Mouse (Mus musculus) heart, adult 8-10 months (tissue): ENCODE data around the gene 9330182L06Rik. TPM values are rescaled to one million over a fixed set of nuclear protein-coding genes. Genes with fewer than 3 reads are reported as not detected.

Source experiments
- DNase-seq: peaks from one replicate; pipeline ENCODE4 v3.0.0; 2022; ENCODE audit warnings: low spot score
- total RNA-seq, 4 experiments: library from RNA; stranded (reverse); gene quantifications; 2 replicates each; pipeline ENCODE4 v1.2.4; 2022

Gene 9330182L06Rik
- under 1 TPM; 0.14 to 0.35 (median 0.28) TPM for total RNA-seq

GRCm38 (mm10) chr5:9265586-9266279 lies at the start of gene 9330182L06Rik:
TSS of gene 9330182L06Rik (plus strand) at chr5:9266118.
- DNase-seq = no peak

GRCm38 (mm10) chr5:9227456-9228008 lies 38.4 kb upstream of the 9330182L06Rik start:
- DNase-seq = no peak

GRCm38 (mm10) chr5:9264361-9264760 lies 1.6 kb upstream of the 9330182L06Rik start:
- no peak for DNase-seq

GRCm38 (mm10) chr5:9266280-9266923 lies 484 bp downstream of the 9330182L06Rik start:
- no peak for DNase-seq

GRCm38 (mm10) chr5:9269666-9270065 lies 3.7 kb downstream of the 9330182L06Rik start:
- no peak for DNase-seq

- DNase-seq = no peak
Observed at GRCm38 (mm10) chr5:9272976-9273375, 7.1 kb downstream of the 9330182L06Rik start.

GRCm38 (mm10) chr5:9295777-9296549 lies 30.0 kb downstream of the 9330182L06Rik start:
- no peak for DNase-seq

GRCm38 (mm10) chr5:9296550-9296928 lies 30.6 kb downstream of the 9330182L06Rik start:
- no peak for DNase-seq

GRCm38 (mm10) chr5:9326863-9327262 lies 60.9 kb downstream of the 9330182L06Rik start:
- no peak for DNase-seq

GRCm38 (mm10) chr5:9327528-9327927 lies 61.6 kb downstream of the 9330182L06Rik start:
- DNase-seq = no peak

GRCm38 (mm10) chr5:9338756-9339510 lies 73.0 kb downstream of the 9330182L06Rik start:
- no peak for DNase-seq

GRCm38 (mm10) chr5:9339511-9340173 lies 73.7 kb downstream of the 9330182L06Rik start:
- no peak for DNase-seq

- no peak for DNase-seq
Observed at GRCm38 (mm10) chr5:9344581-9344980, 78.7 kb downstream of the 9330182L06Rik start.

- DNase-seq = no peak
Observed at GRCm38 (mm10) chr5:9345038-9345617, 79.2 kb downstream of the 9330182L06Rik start.

GRCm38 (mm10) chr5:9345625-9346024 lies 79.7 kb downstream of the 9330182L06Rik start:
- DNase-seq = no peak

- no peak for DNase-seq
Observed at GRCm38 (mm10) chr5:9346510-9346909, 80.6 kb downstream of the 9330182L06Rik start.

GRCm38 (mm10) chr5:9352163-9352562 lies 86.2 kb downstream of the 9330182L06Rik start:
- no peak for DNase-seq

GRCm38 (mm10) chr5:9352646-9353045 lies 86.7 kb downstream of the 9330182L06Rik start:
- DNase-seq = no peak

GRCm38 (mm10) chr5:9354257-9354656 lies 88.3 kb downstream of the 9330182L06Rik start:
- DNase-seq = no peak

- DNase-seq = no peak
Observed at GRCm38 (mm10) chr5:9358076-9358475, 92.2 kb downstream of the 9330182L06Rik start.
